Mouse (Mus musculus) thymus, adult 2 months (tissue): ENCODE data around the gene Far1.

Source experiments
- CTCF ChIP-seq: fragments of 200-500 bp; IDR thresholded peaks from 2 replicates; pipeline ENCODE4 v1.5.1; 2012; ENCODE audit warnings: mild to moderate bottlenecking, control low read depth, low read length, moderate library complexity, borderline replicate concordance; ENCODE audit not compliant: control insufficient read depth, poor library complexity, insufficient read depth; ENCODE audit errors: extremely low read depth
- POLR2A ChIP-seq: fragments of 200-500 bp; IDR thresholded peaks from 2 replicates; pipeline ENCODE4 v1.6.1; 2012; ENCODE audit warnings: mild to moderate bottlenecking, low read length, control low read depth, moderate library complexity; ENCODE audit not compliant: control insufficient read depth, poor library complexity, insufficient read depth; ENCODE audit errors: extremely low read depth

DNA sequence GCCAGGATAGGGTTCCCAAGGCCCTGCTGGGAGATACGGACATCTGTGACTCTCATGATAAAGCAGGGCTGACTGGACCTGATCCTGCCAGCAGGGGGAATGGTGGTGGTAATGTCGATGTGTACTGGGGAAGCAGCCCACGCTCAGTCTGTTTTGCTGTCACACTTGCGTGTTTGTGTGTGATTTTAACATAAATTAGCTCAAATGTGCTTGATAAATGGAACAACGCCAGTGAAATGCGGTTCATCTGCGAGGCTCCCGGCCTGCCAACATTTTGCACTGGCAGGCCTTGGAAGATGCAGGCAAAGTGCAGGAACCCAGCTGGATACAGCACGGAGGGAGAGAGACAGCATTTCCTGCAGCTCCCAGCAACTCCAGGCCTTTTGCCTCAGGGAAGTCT lies 94.3 kb downstream of the Far1 start:
- TF ChIP-seq POLR2A (no peak), CTCF (no peak)
